Mouse (Mus musculus) layer of hippocampus, adult 9-10 months (tissue): Measurements from ENCODE around the gene Fam20b.

Experiments
- DNase-seq: peaks from one replicate; pipeline ENCODE4 v3.0.0; 2022; ENCODE audit warnings: low spot score

The Fam20b gene

DNA sequence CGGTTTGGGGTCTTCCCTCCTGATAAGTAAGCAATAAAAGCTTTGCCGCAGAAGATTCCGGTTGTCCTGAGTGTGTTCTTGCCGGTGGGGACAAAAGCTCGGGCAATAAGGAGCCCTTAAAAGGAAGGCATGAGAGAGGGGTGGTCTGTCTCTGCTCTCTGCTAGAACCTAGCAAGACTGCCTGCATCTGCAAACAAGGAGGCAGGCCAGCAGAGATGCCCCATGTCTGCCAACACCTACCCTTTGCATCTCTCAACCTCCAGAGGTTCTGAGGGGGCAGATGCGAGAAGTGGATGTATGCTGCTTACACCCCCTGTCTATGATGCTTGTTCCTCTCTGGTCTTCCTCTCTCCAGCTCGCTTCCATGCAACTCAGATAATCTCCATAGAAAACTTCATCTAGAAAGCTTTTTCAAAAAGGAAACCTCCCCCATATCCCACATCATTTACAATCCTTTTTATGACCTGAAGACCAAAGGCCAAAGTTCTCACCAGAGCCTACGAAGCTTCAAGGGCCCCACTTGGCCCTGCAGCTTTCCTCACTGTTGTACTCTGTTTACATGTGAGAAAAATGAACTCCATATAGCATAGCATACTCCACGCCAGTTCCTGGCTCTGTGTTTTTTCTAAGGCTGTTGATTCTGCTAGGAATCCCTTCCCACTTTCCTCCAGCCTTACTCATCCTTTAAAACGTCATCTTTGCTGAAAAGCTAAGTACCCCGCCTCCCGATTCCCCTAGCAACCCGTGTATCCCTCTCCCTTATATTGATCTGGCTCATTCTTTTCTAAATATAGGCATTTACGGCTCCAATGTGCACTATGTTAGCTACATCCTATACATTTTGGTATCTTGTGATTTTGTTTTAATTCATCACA lies 8.6 kb upstream of the Fam20b start:
- no peak for DNase-seq

DNA sequence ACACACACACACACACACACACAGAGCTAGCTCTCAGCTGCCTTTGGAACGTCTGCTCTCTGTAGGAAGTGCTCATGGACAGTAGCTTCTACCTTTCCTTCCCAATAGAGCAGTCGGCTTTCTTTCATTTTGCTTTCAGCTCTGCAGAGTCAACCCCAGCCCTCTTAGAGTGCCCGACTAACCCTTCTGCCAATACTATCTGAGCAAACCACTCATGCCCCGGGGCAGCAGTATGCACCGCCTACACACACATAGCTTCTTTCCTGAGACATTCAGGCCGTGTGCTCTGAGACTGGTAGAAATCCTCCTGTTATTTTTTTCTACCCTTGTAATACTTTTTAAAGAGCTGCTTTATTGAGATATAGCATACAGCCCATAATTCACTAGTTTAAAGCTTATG lies 3.2 kb upstream of the Fam20b start:
- DNase-seq: no peak

DNA sequence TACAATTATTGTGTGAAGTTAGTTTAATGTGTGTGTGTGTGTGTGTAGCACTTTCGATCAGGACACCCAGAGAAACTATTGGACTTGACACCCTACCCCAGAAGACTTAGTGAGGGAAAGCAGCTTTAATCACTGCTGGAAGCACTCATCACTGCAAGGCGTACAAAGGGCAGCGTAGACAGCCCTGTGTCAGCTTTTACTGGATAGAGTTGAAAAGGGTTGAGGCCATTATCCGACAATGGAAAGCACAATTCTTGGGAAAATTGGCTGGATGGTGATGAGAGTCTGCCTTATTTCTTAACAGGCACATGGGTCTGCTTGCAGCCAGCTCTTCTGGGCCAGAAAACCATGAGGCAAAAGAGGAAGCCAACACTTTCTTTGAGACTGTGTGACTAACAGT lies 1.2 kb upstream of the Fam20b start:
- no peak for DNase-seq

DNA sequence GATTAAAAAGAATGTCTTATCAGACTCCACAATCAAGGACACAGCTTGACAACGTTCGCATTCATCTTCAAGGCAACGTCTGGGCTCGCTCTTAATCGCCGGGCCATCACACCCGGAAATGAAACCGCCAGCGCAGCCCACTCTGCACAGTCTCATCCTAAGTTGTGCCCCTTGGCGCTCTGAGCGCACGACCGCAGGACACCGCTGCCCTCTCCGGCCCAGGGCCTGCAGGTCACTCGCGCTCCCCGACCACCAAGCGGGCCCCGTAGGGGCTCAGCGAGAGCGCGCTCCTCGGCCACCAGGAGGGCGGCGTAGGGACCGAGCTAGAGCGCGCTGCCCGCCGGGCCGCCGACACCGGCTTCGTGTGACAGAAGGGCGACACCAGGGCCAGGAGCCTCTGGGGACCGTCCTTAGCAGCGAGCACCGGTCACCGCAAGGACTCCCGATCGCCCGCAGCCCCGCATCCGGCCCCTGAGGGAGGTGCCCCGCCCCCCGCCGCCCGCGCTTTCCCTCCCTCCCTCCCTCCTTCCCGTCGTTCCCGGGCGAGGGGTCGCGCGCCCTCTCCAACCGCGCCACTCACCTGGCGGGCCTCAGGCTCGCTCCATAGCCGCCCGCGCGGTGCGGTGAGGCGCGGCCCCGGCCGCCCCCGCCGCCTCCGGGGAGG lies 468 bp downstream of the Fam20b start:
- no peak for DNase-seq

DNA sequence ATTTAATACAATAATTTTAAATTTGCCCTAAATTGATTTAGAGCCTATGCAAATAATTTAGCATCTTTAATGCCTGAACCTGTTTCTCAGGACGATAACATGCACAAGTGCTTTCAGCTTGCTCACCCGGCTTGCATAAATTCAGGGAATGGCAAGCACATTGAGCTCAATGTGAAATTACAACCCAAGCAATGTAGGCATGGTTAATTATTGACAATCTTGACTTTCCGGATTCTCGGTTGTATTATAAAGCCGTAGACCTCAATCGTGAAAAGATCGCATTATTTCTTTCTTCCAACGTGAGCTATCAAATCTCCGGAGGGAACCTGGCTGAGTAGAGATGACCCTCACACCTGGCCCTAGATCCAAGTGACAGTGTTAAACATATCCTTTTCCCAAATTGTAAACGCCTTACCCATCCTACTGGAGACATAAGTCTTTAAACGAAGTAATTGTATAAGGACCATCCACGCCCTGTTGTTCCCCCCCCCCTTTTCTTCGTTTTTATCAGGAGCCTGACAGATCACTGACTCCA lies 1.1 kb downstream of the Fam20b start:
- no peak for DNase-seq

DNA sequence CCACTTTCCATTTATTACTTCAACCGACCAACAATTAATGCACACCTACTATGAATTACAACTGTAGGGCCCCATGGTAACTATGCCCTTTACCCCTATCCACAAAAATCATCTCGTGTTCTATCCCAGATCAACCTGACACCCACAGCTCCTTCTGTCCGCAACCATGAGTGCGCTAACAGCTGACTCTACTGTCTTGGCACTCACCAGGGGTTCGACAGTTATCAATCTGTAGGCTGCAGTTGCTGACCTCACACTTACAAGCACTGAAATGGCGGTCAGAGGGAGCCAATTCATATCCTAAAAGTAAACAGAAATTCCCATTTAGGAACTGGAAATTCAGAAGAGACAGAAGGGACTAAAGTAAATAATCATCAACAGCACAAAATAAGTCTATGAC lies 2.2 kb downstream of the Fam20b start:
- no peak for DNase-seq

DNA sequence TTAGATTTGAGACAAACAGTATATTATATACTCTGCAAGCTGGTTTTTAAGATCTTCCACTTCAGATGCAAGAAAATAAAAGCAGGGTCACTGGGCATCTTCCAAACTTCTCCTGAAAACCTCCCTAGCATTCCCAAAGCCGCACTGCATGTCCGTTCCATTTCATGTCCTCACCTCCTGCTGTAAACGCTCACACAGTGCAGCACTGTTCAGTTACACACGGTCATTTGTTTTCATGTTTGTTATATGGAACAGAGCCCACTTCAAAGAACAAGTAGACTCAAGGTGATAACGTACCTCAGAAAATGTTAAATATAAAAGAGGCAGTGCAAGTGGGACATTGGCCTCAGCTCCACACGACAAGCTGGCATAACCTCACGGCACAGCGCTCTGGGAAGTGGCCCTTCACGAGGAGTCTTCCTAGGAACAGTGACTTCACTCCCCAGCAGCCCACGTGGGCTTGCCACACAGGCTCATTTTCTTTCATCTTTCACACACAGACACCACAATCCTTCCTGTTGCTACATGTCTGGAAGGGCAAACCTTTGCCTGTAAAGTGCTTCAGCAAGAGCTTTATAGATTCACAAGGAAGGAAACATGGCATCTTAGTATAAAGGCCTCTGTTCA lies 8.3 kb downstream of the Fam20b start:
- no peak for DNase-seq

DNA sequence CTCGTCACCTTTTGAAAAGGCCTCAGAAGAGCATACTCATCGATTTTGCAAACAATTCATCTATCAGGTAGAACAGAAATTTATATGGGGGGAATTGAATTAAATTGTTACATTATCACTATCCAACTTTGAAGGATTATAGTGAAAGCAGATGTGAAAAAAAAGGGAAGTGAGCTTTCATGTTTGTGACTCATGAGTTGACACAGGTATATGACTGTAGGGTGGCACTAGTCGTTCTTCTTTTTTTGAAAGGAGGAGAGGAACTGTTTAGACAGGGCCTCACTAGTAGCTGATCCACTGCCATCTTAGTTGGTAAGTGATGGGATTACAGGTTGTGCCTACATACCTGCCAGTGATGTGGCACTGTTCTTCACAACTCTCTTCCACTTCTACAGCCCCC lies 10.2 kb downstream of the Fam20b start:
- DNase-seq: no peak

DNA sequence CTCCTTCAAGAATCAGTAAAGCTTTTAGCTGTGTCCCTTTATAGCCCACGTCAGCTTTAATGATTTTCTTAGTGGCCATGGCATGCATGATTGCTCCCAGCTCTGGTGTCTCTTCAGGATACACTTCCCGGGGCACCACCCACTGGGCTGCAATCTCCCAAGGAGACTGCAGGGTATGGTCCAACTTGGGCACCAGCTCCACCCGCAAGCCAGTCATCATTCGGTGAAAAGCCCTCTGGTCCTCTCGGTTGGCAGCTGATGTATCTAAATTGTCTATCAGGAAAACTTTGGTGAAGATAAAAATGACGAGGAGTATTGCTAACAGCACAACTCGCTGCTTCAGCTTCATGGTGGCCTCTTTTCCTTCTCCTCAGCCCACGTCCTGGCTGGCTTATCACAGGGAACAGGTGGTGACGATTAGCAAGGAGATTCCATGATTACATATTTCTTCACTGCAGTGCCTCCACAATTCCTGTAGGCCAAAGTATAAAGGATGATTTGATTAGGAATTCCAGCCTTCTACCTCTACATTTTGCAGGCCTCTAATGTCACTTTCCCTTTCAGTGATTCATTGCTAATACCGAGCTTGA lies 13.1 kb downstream of the Fam20b start:
- DNase-seq: no peak

DNA sequence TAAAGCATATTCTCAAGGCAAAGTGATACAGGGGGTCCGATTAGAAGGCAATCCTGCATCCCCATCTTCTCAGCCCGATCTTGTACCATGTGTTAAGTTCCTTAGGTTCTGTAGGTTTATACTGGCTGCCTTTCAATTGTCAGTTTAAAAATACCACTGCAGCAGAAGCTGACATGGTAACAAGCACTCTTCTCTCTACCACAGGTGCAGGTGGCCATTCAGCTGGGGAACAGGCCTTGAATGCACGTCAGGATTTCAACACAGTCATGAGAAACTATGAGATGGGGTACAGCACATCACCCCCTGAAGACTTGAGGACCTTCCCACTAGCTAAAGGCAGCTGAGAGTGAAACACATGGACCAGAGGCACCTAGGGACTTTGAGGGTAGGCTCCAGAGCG lies 15.4 kb downstream of the Fam20b start:
- no peak for DNase-seq

DNA sequence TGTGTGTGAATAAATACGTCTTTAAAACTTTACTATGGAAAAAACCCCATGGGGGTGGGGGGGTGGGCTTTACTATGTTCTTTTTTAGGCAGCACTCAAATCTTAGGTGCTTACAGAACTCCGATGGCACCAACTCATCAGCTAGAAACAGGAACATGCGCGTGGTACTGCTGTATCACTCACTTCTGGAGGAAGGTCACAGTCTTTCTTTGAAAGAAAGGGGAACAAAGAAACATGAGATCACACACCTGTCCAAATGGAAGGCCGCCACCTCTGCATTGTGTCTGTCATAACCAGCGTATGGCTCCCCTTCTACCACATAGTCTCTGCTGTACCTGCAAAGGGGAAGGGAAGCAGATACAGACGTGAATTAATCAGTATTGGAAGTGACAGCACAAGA lies 16.7 kb downstream of the Fam20b start:
- no peak for DNase-seq

DNA sequence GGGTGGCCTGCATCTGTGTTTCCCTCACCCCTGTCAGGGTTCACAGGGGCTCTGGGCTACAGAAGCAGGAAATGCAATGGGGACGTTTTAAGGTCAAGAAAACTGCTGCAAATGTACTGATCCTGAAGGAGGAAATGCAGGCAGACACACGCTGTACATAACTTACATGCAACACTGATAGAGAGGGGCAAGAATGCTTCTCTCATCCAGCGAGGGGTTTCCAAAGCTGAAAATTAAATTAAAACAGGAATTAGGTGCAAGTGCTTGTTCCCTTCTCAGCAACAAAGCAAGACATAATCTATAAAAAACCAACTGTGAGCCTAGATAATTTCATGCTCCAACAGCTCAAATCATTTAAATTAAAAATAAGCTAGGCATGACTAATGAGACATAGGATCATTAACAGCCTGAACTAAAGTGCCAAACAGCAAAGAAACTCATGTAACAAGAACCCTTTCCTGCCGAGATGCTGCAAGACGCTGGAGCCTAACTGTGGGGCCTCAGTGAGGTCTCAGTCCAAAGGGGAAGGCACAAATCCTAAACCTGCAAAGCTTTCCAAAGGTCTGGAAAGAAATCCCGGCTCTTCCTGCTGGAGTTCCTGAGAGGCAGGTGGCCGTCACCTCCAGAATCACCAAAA lies 32.7 kb downstream of the Fam20b start:
- no peak for DNase-seq

DNA sequence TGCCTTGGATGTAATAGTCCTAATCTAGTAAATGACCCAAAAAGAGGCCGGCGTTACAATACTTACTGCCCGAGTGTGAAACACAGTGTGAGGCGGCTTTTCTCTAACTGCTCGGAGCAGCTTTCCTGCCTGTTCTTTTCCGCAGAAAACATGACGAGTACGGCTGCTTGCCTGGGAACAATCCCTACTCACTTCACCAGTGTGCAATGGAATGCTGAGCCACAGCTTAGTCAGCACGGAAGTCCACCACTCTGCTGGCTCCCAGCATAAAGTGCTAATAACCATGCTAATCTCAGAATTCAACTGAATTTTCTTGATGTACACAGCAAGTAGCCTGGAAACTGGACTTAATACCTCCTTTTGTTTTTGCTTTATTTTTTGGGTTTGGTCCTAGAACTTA lies 39.3 kb downstream of the Fam20b start:
- DNase-seq: no peak

DNA sequence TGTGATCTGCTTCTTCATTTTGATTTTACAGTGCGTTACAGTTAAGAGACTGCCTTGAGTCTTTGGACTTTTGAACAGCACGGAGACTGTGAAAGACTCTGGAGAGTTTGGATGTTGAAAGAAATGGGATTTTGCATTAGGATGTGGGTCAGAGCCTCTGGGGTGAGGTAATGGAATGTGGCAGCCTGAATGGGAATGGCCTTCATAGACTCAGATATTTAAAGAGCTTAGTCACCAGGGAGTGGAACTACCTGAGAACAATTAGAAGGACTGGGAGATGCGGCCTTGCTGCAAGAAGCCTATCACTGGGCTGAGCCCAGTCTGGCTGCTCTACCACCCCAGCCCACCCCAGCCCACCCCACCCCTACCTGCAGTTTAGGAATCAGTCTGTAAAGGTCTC lies 41.7 kb downstream of the Fam20b start:
- DNase-seq: no peak

DNA sequence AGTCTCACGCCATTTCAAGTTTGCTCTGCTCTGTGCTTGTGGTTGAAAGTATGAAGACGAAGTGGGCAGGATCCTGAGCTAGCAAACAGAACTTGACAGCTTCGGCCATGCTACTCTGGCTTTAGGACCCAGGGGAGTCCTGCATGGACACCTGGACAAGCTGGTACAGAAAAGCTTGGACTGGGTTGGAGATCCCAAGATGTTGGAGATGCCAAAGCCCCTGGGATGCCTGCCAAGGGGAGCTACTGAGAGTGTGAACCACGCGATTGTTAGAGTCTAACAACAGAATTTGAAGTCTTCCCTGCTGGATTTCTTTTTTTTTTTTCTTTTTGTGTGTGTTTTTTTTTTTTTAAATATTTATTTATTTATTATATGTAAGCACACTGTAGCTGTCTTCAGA lies 42.3 kb downstream of the Fam20b start:
- no peak for DNase-seq

DNA sequence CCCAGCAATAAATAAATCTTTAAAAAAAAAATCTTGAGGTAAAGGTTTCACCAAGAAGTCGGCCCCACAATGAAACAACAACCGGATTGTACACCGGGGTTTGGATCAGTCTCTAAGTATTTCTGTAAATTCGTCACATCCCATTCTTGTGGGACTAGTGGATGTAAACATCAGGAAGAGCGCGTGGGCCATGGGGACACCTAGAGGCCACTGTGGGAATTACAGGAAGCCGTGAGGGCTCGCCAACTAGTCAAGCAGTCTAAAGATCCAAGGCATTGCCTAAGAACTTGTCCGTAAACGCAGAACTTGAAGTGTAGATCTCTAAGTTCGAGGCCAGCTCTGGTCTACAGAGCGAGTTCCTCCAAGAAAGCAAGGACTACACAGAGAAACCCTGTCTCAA lies 42.7 kb downstream of the Fam20b start:
- no peak for DNase-seq

DNA sequence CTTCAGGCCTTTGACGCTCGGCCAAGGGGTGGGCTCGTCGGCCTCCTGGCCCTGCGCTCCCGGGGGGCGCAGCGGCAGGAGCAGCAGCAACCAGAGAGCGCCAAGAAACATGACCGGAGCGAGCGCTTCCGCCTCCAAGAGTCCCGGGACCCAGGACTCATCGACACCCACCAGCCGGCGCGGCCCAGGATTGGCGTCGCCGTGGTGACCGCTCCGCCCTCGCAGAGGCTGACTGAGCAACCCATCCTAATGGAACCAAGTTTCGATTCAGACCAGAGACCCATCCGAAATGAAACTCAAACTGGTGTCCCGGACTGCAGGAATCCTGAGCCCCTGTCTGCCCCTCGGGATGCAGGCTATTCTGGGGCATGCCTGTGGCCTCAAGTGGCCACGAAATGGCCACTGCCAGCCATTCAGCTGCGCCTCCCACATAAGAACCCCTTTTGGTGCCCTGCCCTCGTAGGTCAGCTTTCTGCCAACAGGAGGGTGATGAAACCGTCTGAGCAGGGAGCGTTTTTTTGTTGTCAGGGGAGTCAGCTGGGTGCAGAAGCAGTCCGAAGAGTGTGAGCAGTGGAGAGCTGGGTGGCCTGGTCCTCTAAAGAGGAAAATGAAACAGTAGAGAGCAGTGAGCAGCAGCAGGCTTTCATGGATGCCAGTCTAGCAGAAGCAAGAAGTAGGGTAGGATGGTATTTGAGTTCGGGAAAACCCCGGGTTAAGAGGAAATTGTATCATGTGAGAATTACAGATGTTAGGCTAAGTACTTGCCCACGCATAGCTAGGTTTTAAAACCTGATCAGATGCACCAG lies 44.5 kb downstream of the Fam20b start, which contains the start of gene Tor3a:
Tor3a (minus strand) TSS at position 162 of the 806 bp plus-strand sequence.
- peak; percentile 31 for DNase-seq

DNA sequence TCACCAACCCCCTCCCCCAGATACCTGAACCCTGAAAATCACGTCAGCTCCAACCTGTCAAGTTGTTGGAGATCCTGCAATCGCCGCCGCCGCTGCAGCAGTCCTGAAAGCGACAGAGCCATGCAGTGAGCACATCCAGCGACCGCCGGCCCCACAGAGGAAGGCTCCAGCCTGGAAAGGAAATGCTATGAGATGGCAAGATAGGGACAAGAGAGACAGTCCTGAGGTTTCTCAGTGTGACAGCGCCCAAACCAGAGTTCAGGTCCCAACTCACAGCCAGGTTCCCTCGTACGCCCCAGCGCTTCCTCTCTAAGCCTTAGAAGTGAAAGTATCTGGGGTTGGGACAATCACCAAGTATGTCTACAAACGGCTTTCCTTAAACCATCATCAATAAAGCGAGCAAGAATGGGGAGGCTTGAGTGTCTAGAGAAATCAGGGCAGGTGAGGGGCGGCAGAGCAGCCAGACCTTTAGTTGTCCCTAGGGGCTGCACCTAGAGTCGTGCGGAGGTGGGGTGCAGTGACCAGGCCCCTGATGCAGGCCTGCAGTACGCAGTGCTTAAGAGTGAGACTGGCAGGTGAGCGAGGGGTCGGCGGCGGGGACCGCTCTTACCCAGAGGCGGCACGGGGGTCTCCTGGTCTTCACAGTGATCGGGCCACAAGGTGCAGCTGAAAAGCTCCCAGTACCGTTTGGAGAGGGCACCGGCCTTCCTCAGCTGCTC lies 45.3 kb downstream of the Fam20b start:
- no peak for DNase-seq

DNA sequence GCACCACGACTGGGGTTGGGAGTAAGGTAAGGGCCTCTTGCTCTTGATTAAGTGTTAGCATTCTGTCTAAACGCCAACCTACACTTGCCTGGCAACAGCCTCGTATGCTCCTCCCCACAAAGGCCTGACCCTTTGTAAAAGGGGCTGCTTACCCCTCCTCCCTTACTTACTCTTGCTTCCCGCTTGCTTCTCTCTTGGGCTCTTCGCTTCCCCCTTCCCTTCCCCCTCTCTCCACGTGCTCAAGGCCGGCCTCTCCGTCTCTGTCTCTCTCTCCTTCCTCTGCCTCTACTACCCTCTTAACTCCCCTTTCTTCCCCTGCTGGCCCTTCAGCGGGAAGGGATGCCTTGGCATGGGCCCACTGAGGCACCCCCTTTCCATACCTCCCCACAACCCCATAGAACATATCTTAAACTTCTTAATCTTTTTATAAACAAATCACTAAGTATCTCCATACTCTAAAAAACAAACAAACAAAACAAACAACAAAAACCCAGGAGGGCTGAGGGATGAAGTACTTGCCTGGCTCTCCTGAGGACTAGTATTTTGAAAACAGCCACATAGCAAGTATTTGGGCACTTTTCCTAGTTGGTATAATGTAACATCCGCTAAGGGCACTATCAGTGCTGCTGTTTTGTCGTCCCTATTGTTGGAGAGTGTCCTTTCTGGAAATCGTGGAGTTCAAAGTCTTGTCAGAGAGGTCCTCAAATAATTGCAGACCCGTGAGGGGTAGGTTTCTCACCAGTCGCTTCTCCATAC lies 46.0 kb downstream of the Fam20b start:
- no peak for DNase-seq

DNA sequence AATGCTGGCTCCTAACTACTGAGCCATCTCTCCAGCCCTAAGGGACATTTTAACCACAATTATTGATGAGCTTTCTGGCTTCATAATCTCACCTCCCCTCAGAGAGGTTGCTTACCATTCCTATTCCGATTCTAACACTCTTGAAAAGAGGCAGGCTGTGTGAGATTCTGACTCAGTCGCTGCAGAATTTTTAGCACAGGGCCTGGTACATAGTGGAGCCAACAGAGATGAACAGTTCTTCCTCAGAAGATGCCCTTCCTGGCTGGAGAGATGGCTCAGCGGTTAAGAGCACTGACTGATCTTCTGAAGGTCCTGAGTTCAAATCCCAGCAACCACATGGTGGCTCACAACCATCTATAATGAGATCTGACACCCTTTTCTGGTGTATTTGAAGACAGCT lies 47.0 kb downstream of the Fam20b start:
- DNase-seq: no peak
